Mouse (Mus musculus): Measurements from ENCODE around the gene Bach2. TPM values are rescaled to one million over a fixed set of nuclear protein-coding genes. Genes with fewer than 3 reads are reported as not detected.

Bach2 gene
- polyA plus RNA-seq, 1 experiment: 14.1 TPM

- Histone ChIP-seq H3K36me3 (ENCODE audit: control insufficient read depth, insufficient read depth, low read length) (peaks cover 6% of the 10 kb centered on the region), H3K4me1 (ENCODE audit: control insufficient read depth, insufficient read depth, insufficient read length) (peaks cover 12% of the 10 kb centered on the region; the same call in 1 of the 2 replicates), H3K27ac (ENCODE audit: insufficient read depth, low read length) (no peak overlapping the region), H3K4me3 (ENCODE audit: extremely low read depth, insufficient read depth, insufficient read length) (no peak overlapping the region), H3K27me3 (ENCODE audit: control insufficient read depth, insufficient read depth, low read length) (no peaks in the 10 kb centered on the region)
- no peak for DNase-seq (ENCODE audit: low read depth in 1 of 2, low spot score in 2 of 2)
- 82% methylated on average over 3 of the region's 3 CpGs for WGBS
- TF ChIP-seq POLR2A (IDR thresholded peaks at IDR 0.05; ENCODE audit: low read depth, low read length) (no peak), CTCF (IDR thresholded peaks at IDR 0.05; ENCODE audit: extremely low read depth, insufficient read depth, insufficient read length, insufficient replicate concordance) (no peak)
Measured at GRCm38 (mm10) chr4:32299970-32300369, 61.4 kb downstream of the Bach2 start.

- 81% methylated on average over 5 of the region's 5 CpGs for WGBS
- no peak overlapping the region for H3K4me3 ChIP-seq (ENCODE audit: extremely low read depth, insufficient read depth, insufficient read length)
- DNase-seq (ENCODE audit: low read depth in 1 of 2, low spot score in 2 of 2): no peak
- H3K27ac ChIP-seq (ENCODE audit: insufficient read depth, low read length): no peak overlapping the region
- H3K4me1 ChIP-seq (ENCODE audit: control insufficient read depth, insufficient read depth, insufficient read length): peaks cover 12% of the 10 kb centered on the region; the same call in 1 of the 2 replicates
- H3K36me3 ChIP-seq (ENCODE audit: control insufficient read depth, insufficient read depth, low read length): peaks cover 8% of the 10 kb centered on the region
- H3K27me3 ChIP-seq (ENCODE audit: control insufficient read depth, insufficient read depth, low read length): no peaks in the 10 kb centered on the region
- TF ChIP-seq POLR2A (IDR thresholded peaks at IDR 0.05; ENCODE audit: low read depth, low read length) (no peak), CTCF (IDR thresholded peaks at IDR 0.05; ENCODE audit: extremely low read depth, insufficient read depth, insufficient read length, insufficient replicate concordance) (no peak)
Measured at GRCm38 (mm10) chr4:32302668-32303067, 64.1 kb downstream of the Bach2 start.

GRCm38 (mm10) chr4:32303076-32303475 is 64.5 kb downstream of the Bach2 start:
- WGBS: 71% methylated on average over 4 of the region's 4 CpGs
- Histone ChIP-seq H3K27me3 (ENCODE audit: control insufficient read depth, insufficient read depth, low read length) (no peaks in the 10 kb centered on the region), H3K27ac (ENCODE audit: insufficient read depth, low read length) (no peak overlapping the region), H3K4me3 (ENCODE audit: extremely low read depth, insufficient read depth, insufficient read length) (no peak overlapping the region), H3K4me1 (ENCODE audit: control insufficient read depth, insufficient read depth, insufficient read length) (peaks cover 9% of the 10 kb centered on the region; the same call in 1 of the 2 replicates), H3K36me3 (ENCODE audit: control insufficient read depth, insufficient read depth, low read length) (peaks cover 8% of the 10 kb centered on the region)
- DNase-seq (ENCODE audit: low read depth in 1 of 2, low spot score in 2 of 2): no peak
- TF ChIP-seq CTCF (IDR thresholded peaks at IDR 0.05; ENCODE audit: extremely low read depth, insufficient read depth, insufficient read length, insufficient replicate concordance): no peak
- TF ChIP-seq POLR2A (IDR thresholded peaks at IDR 0.05; ENCODE audit: low read depth, low read length): no peak

- H3K27ac ChIP-seq (ENCODE audit: insufficient read depth, low read length): peak overlapping the region; percentile 16; the same call in 1 of the 2 replicates
- no peak for DNase-seq (ENCODE audit: low read depth in 1 of 2, low spot score in 2 of 2)
- WGBS: 18% methylated on average over 8 of the region's 8 CpGs
Measured at GRCm38 (mm10) chr4:32303674-32304073, 65.1 kb downstream of the Bach2 start.

GRCm38 (mm10) chr4:32304221-32304703 is 65.7 kb downstream of the Bach2 start:
- Histone ChIP-seq H3K4me3 (ENCODE audit: extremely low read depth, insufficient read depth, insufficient read length) (no peak overlapping the region), H3K4me1 (ENCODE audit: control insufficient read depth, insufficient read depth, insufficient read length) (peaks cover 8% of the 10 kb centered on the region; the same call in 1 of the 2 replicates), H3K36me3 (ENCODE audit: control insufficient read depth, insufficient read depth, low read length) (peaks cover 6% of the 10 kb centered on the region), H3K27me3 (ENCODE audit: control insufficient read depth, insufficient read depth, low read length) (no peaks in the 10 kb centered on the region), H3K27ac (ENCODE audit: insufficient read depth, low read length) (no peak overlapping the region)
- 46% methylated on average over 6 of the region's 6 CpGs for WGBS
- TF ChIP-seq POLR2A (IDR thresholded peaks at IDR 0.05; ENCODE audit: low read depth, low read length) (no peak), CTCF (IDR thresholded peaks at IDR 0.05; ENCODE audit: extremely low read depth, insufficient read depth, insufficient read length, insufficient replicate concordance) (no peak)
- DNase-seq (ENCODE audit: low read depth in 1 of 2, low spot score in 2 of 2): no peak

More at GRCm38 (mm10) chr4:32303674-32304073, 65.1 kb downstream of the Bach2 start:
- H3K4me1 ChIP-seq (ENCODE audit: control insufficient read depth, insufficient read depth, insufficient read length): peaks cover 8% of the 10 kb centered on the region; the same call in 1 of the 2 replicates
- H3K4me3 ChIP-seq (ENCODE audit: extremely low read depth, insufficient read depth, insufficient read length): no peak overlapping the region
- peaks cover 7% of the 10 kb centered on the region for H3K36me3 ChIP-seq (ENCODE audit: control insufficient read depth, insufficient read depth, low read length)
- no peaks in the 10 kb centered on the region for H3K27me3 ChIP-seq (ENCODE audit: control insufficient read depth, insufficient read depth, low read length)
- TF ChIP-seq CTCF (IDR thresholded peaks at IDR 0.05; ENCODE audit: extremely low read depth, insufficient read depth, insufficient read length, insufficient replicate concordance) (no peak), POLR2A (IDR thresholded peaks at IDR 0.05; ENCODE audit: low read depth, low read length) (no peak)

- WGBS: 91% methylated on average over 18 of the region's 18 CpGs
- H3K27ac ChIP-seq (ENCODE audit: insufficient read depth, low read length): no peak overlapping the region
- no peak for TF ChIP-seq POLR2A (IDR thresholded peaks at IDR 0.05; ENCODE audit: low read depth, low read length)
- no peak for TF ChIP-seq CTCF (IDR thresholded peaks at IDR 0.05; ENCODE audit: extremely low read depth, insufficient read depth, insufficient read length, insufficient replicate concordance)
- H3K4me1 ChIP-seq (ENCODE audit: control insufficient read depth, insufficient read depth, insufficient read length): peaks cover 8% of the 10 kb centered on the region; the same call in 1 of the 2 replicates
- peaks cover 5% of the 10 kb centered on the region; the same call in 1 of the 2 replicates for H3K36me3 ChIP-seq (ENCODE audit: control insufficient read depth, insufficient read depth, low read length)
- DNase-seq (ENCODE audit: low read depth in 1 of 2, low spot score in 2 of 2): no peak
- H3K4me3 ChIP-seq (ENCODE audit: extremely low read depth, insufficient read depth, insufficient read length): no peak overlapping the region
- H3K27me3 ChIP-seq (ENCODE audit: control insufficient read depth, insufficient read depth, low read length): no peaks in the 10 kb centered on the region
Measured at GRCm38 (mm10) chr4:32305036-32305615, 66.5 kb downstream of the Bach2 start.

GRCm38 (mm10) chr4:32305683-32306082 is 67.1 kb downstream of the Bach2 start:
- WGBS: 73% methylated on average over 6 of the region's 6 CpGs
- peaks cover 5% of the 10 kb centered on the region; the same call in 1 of the 2 replicates for H3K36me3 ChIP-seq (ENCODE audit: control insufficient read depth, insufficient read depth, low read length)
- no peak for TF ChIP-seq POLR2A (IDR thresholded peaks at IDR 0.05; ENCODE audit: low read depth, low read length)
- no peak for TF ChIP-seq CTCF (IDR thresholded peaks at IDR 0.05; ENCODE audit: extremely low read depth, insufficient read depth, insufficient read length, insufficient replicate concordance)
- H3K4me1 ChIP-seq (ENCODE audit: control insufficient read depth, insufficient read depth, insufficient read length): peaks cover 8% of the 10 kb centered on the region; the same call in 1 of the 2 replicates
- DNase-seq (ENCODE audit: low read depth in 1 of 2, low spot score in 2 of 2): no peak
- H3K27ac ChIP-seq (ENCODE audit: insufficient read depth, low read length): no peak overlapping the region
- H3K27me3 ChIP-seq (ENCODE audit: control insufficient read depth, insufficient read depth, low read length): no peaks in the 10 kb centered on the region
- no peak overlapping the region for H3K4me3 ChIP-seq (ENCODE audit: extremely low read depth, insufficient read depth, insufficient read length)

All from spleen, adult 2 months (tissue).